Mouse (Mus musculus): ENCODE data around the gene Foxp1. TPM values are rescaled to one million over a fixed set of nuclear protein-coding genes. Genes with fewer than 3 reads are reported as not detected.

Gene Foxp1
- polyA plus RNA-seq, 1 experiment from 2014 or later = 110 TPM

GRCm38 (mm10) chr6:99103911-99104310 is 418.6 kb downstream of the Foxp1 start:
- no peak for ATAC-seq (replicated peaks; ENCODE audit: insufficient number of reproducible peaks, low FRiP score, low TSS enrichment)
- H3K27ac ChIP-seq (ENCODE audit: low read depth, low read length) = no peak overlapping the region

GRCm38 (mm10) chr6:99101489-99101908 is 421.0 kb downstream of the Foxp1 start:
- no peaks in the 10 kb centered on the region for H3K36me3 ChIP-seq (ENCODE audit: control insufficient read depth, insufficient read depth, low read length)
- ATAC-seq (replicated peaks; ENCODE audit: insufficient number of reproducible peaks, low FRiP score, low TSS enrichment) = 0 out of 2 replicates have a peak, but pooled peaks have one; percentile 29
- H3K4me2 ChIP-seq = peak overlapping the region; percentile 37
- H3K9me3 ChIP-seq (replicated peaks; ENCODE audit: control insufficient read depth, low read length) = no peaks in the 10 kb centered on the region
- peak overlapping the region; percentile 23; the same call in 1 of the 2 replicates for H3K9ac ChIP-seq (ENCODE audit: low read depth, low read length)
- H3K4me1 ChIP-seq (ENCODE audit: control insufficient read depth, insufficient read depth, low read length) = peaks cover 44% of the 10 kb centered on the region
- H3K4me3 ChIP-seq (ENCODE audit: low read depth, low read length) = no peak overlapping the region
- WGBS (ENCODE audit: insufficient replicate concordance) = 9% methylated on average over 6 of the region's 6 CpGs
- no peaks in the 10 kb centered on the region for H3K27me3 ChIP-seq (ENCODE audit: control insufficient read depth, insufficient read depth, low read length)
- peak overlapping the region; percentile 92 for H3K27ac ChIP-seq (ENCODE audit: low read depth, low read length)

More at GRCm38 (mm10) chr6:99103911-99104310, 418.6 kb downstream of the Foxp1 start:
- H3K4me1 ChIP-seq (ENCODE audit: control insufficient read depth, insufficient read depth, low read length) = peaks cover 41% of the 10 kb centered on the region
- no peaks in the 10 kb centered on the region for H3K36me3 ChIP-seq (ENCODE audit: control insufficient read depth, insufficient read depth, low read length)
- no peak overlapping the region for H3K9ac ChIP-seq (ENCODE audit: low read depth, low read length)
- no peak overlapping the region for H3K4me3 ChIP-seq (ENCODE audit: low read depth, low read length)
- H3K9me3 ChIP-seq (replicated peaks; ENCODE audit: control insufficient read depth, low read length) = no peaks in the 10 kb centered on the region
- 59% methylated on average over 3 of the region's 3 CpGs for WGBS (ENCODE audit: insufficient replicate concordance)
- H3K4me2 ChIP-seq = no peak overlapping the region
- no peaks in the 10 kb centered on the region for H3K27me3 ChIP-seq (ENCODE audit: control insufficient read depth, insufficient read depth, low read length)

- WGBS (ENCODE audit: insufficient replicate concordance) = 33% methylated on average over 5 of the region's 5 CpGs
- H3K4me1 ChIP-seq (ENCODE audit: control insufficient read depth, insufficient read depth, low read length) = peaks cover 47% of the 10 kb centered on the region
- H3K27ac ChIP-seq (ENCODE audit: low read depth, low read length) = peak overlapping the region; percentile 13; the same call in 1 of the 2 replicates
Measured at GRCm38 (mm10) chr6:99100331-99100730, 422.2 kb downstream of the Foxp1 start.

GRCm38 (mm10) chr6:99099781-99100180 is 422.7 kb downstream of the Foxp1 start:
- ATAC-seq (replicated peaks; ENCODE audit: insufficient number of reproducible peaks, low FRiP score, low TSS enrichment) = no peak
- 51% methylated on average over 4 of the region's 4 CpGs for WGBS (ENCODE audit: insufficient replicate concordance)
- Histone ChIP-seq H3K27me3 (ENCODE audit: control insufficient read depth, insufficient read depth, low read length) (no peaks in the 10 kb centered on the region), H3K36me3 (ENCODE audit: control insufficient read depth, insufficient read depth, low read length) (no peaks in the 10 kb centered on the region), H3K9me3 (replicated peaks; ENCODE audit: control insufficient read depth, low read length) (no peaks in the 10 kb centered on the region), H3K4me3 (ENCODE audit: low read depth, low read length) (no peak overlapping the region), H3K4me2 (no peak overlapping the region), H3K27ac (ENCODE audit: low read depth, low read length) (no peak overlapping the region), H3K4me1 (ENCODE audit: control insufficient read depth, insufficient read depth, low read length) (peaks cover 50% of the 10 kb centered on the region), H3K9ac (ENCODE audit: low read depth, low read length) (no peak overlapping the region)

More at GRCm38 (mm10) chr6:99100331-99100730, 422.2 kb downstream of the Foxp1 start:
- Histone ChIP-seq H3K4me3 (ENCODE audit: low read depth, low read length) (no peak overlapping the region), H3K9ac (ENCODE audit: low read depth, low read length) (no peak overlapping the region), H3K36me3 (ENCODE audit: control insufficient read depth, insufficient read depth, low read length) (no peaks in the 10 kb centered on the region), H3K4me2 (no peak overlapping the region), H3K27me3 (ENCODE audit: control insufficient read depth, insufficient read depth, low read length) (no peaks in the 10 kb centered on the region), H3K9me3 (replicated peaks; ENCODE audit: control insufficient read depth, low read length) (no peaks in the 10 kb centered on the region)
- ATAC-seq (replicated peaks; ENCODE audit: insufficient number of reproducible peaks, low FRiP score, low TSS enrichment) = no peak

- Histone ChIP-seq H3K36me3 (ENCODE audit: control insufficient read depth, insufficient read depth, low read length) (no peaks in the 10 kb centered on the region), H3K27me3 (ENCODE audit: control insufficient read depth, insufficient read depth, low read length) (no peaks in the 10 kb centered on the region), H3K27ac (ENCODE audit: low read depth, low read length) (peak overlapping the region; percentile 96), H3K4me3 (ENCODE audit: low read depth, low read length) (no peak overlapping the region), H3K9ac (ENCODE audit: low read depth, low read length) (peak overlapping the region; percentile 40; the same call in 1 of the 2 replicates), H3K4me2 (peak overlapping the region; percentile 67), H3K4me1 (ENCODE audit: control insufficient read depth, insufficient read depth, low read length) (peaks cover 58% of the 10 kb centered on the region), H3K9me3 (replicated peaks; ENCODE audit: control insufficient read depth, low read length) (no peaks in the 10 kb centered on the region)
- no peak for ATAC-seq (replicated peaks; ENCODE audit: insufficient number of reproducible peaks, low FRiP score, low TSS enrichment)
- 58% methylated on average over 7 of the region's 7 CpGs for WGBS (ENCODE audit: insufficient replicate concordance)
Measured at GRCm38 (mm10) chr6:99097191-99097590, 425.3 kb downstream of the Foxp1 start.

- 27% methylated on average over 7 of the region's 7 CpGs for WGBS (ENCODE audit: insufficient replicate concordance)
- ATAC-seq (replicated peaks; ENCODE audit: insufficient number of reproducible peaks, low FRiP score, low TSS enrichment) = no peak
- no peaks in the 10 kb centered on the region for H3K9me3 ChIP-seq (replicated peaks; ENCODE audit: control insufficient read depth, low read length)
- H3K27ac ChIP-seq (ENCODE audit: low read depth, low read length) = peak overlapping the region; percentile 96
- peak overlapping the region; percentile 81; the same call in 1 of the 2 replicates for H3K9ac ChIP-seq (ENCODE audit: low read depth, low read length)
- H3K36me3 ChIP-seq (ENCODE audit: control insufficient read depth, insufficient read depth, low read length) = no peaks in the 10 kb centered on the region
- peak overlapping the region; percentile 67 for H3K4me2 ChIP-seq
- peaks cover 60% of the 10 kb centered on the region for H3K4me1 ChIP-seq (ENCODE audit: control insufficient read depth, insufficient read depth, low read length)
- no peaks in the 10 kb centered on the region for H3K27me3 ChIP-seq (ENCODE audit: control insufficient read depth, insufficient read depth, low read length)
- no peak overlapping the region for H3K4me3 ChIP-seq (ENCODE audit: low read depth, low read length)
Measured at GRCm38 (mm10) chr6:99096776-99097166, 425.8 kb downstream of the Foxp1 start.

- peak overlapping the region; percentile 44 for H3K4me3 ChIP-seq (ENCODE audit: low read depth, low read length)
- ATAC-seq (replicated peaks; ENCODE audit: insufficient number of reproducible peaks, low FRiP score, low TSS enrichment) = no peak
- no peaks in the 10 kb centered on the region for H3K9me3 ChIP-seq (replicated peaks; ENCODE audit: control insufficient read depth, low read length)
- H3K4me1 ChIP-seq (ENCODE audit: control insufficient read depth, insufficient read depth, low read length) = peaks cover 58% of the 10 kb centered on the region
- H3K27me3 ChIP-seq (ENCODE audit: control insufficient read depth, insufficient read depth, low read length) = no peaks in the 10 kb centered on the region
- no peaks in the 10 kb centered on the region for H3K36me3 ChIP-seq (ENCODE audit: control insufficient read depth, insufficient read depth, low read length)
- 10% methylated on average over 12 of the region's 12 CpGs for WGBS (ENCODE audit: insufficient replicate concordance)
- H3K27ac ChIP-seq (ENCODE audit: low read depth, low read length) = peak overlapping the region; percentile 96
- peak overlapping the region; percentile 81 for H3K9ac ChIP-seq (ENCODE audit: low read depth, low read length)
- H3K4me2 ChIP-seq = peak overlapping the region; percentile 67
Measured at GRCm38 (mm10) chr6:99096105-99096775, 426.3 kb downstream of the Foxp1 start.

GRCm38 (mm10) chr6:99095185-99096104 is 427.1 kb downstream of the Foxp1 start:
- H3K27ac ChIP-seq (ENCODE audit: low read depth, low read length) = peak overlapping the region; percentile 96
- H3K9me3 ChIP-seq (replicated peaks; ENCODE audit: control insufficient read depth, low read length) = no peaks in the 10 kb centered on the region
- H3K27me3 ChIP-seq (ENCODE audit: control insufficient read depth, insufficient read depth, low read length) = no peaks in the 10 kb centered on the region
- H3K4me3 ChIP-seq (ENCODE audit: low read depth, low read length) = peak overlapping the region; percentile 44
- H3K9ac ChIP-seq (ENCODE audit: low read depth, low read length) = peak overlapping the region; percentile 81
- peaks cover 53% of the 10 kb centered on the region for H3K4me1 ChIP-seq (ENCODE audit: control insufficient read depth, insufficient read depth, low read length)
- WGBS (ENCODE audit: insufficient replicate concordance) = 5% methylated on average over 18 of the region's 18 CpGs
- peak overlapping the region; percentile 67 for H3K4me2 ChIP-seq
- peak; percentile 69; the same call in 1 of the 2 replicates for ATAC-seq (replicated peaks; ENCODE audit: insufficient number of reproducible peaks, low FRiP score, low TSS enrichment)
- no peaks in the 10 kb centered on the region for H3K36me3 ChIP-seq (ENCODE audit: control insufficient read depth, insufficient read depth, low read length)
